Mouse (Mus musculus): ENCODE data around the gene Pabpc1l. TPM values are rescaled to one million over a fixed set of nuclear protein-coding genes. Genes with fewer than 3 reads are reported as not detected.

Gene Pabpc1l
- total and polyA plus RNA-seq, 3 experiments = 0.47 to 0.96 (median 0.76) TPM

- Histone ChIP-seq H3K4me3 (replicated peaks in 1 of 3; ENCODE audit: low read depth in 2 of 3, low read length in 2 of 3, poor library complexity in 1 of 3) (no peak overlapping the region), H3K9ac (ENCODE audit: insufficient read depth, low read depth) (no peak overlapping the region), H3K4me2 (ENCODE audit: insufficient read depth, low read depth, poor library complexity, severe bottlenecking) (no peak overlapping the region), H3K36me3 (replicated peaks in 1 of 2; ENCODE audit: control insufficient read depth in 1 of 2, insufficient read depth in 1 of 2, low read length in 1 of 2) (peaks cover 5 to 69% of the 10 kb centered on the region in 2 experiments), H3K27me3 (replicated peaks) (no peaks in the 10 kb centered on the region), H3K9me3 (replicated peaks; ENCODE audit: low read length) (peaks cover 3% of the 10 kb centered on the region), H3K79me2 (replicated peaks; ENCODE audit: control insufficient read depth, extremely low read depth, insufficient read depth, poor library complexity, severe bottlenecking) (peaks cover 89% of the 10 kb centered on the region), H3K4me1 (ENCODE audit: control insufficient read depth in 1 of 2, insufficient read depth in 2 of 2) (peaks cover 0 to 50% of the 10 kb centered on the region in 2 experiments; a peak in 2 of 4 replicates), H3K27ac (ENCODE audit: insufficient read depth, low read depth) (no peak overlapping the region)
- in situ Hi-C loops (cut with MboI; ENCODE audit: low pct_ligation_motif_present, low pct_unique_long_range_greater_than_20kb, low sequenced_read_pairs) (no loop called here), dilution Hi-C loops (cut with MboI; ENCODE audit: extremely low pct_ligation_motif_present, extremely low pct_unique_long_range_greater_than_20kb, low sequenced_read_pairs) (no loop called here)
- DNase-seq (ENCODE audit: extremely low read depth) = no peak
- TF ChIP-seq ZMIZ1 (IDR thresholded peaks at IDR 0.05; ENCODE audit: low read depth, low read length) (no peak), ZC3H11A (IDR thresholded peaks at IDR 0.05; ENCODE audit: low read depth, low read length) (no peak), CTCF (conservative IDR thresholded peaks at IDR 0.05 in 1 of 2, IDR thresholded peaks at IDR 0.05 in 1 of 2; ENCODE audit: low read depth in 2 of 2, low read length in 2 of 2) (no peak), SMC3 (IDR thresholded peaks at IDR 0.05; ENCODE audit: low read depth, low read length) (no peak)
These were observed 20.7 kb upstream of the Pabpc1l start for GRCm38 (mm10) chr2:164004503-164004902.

GRCm38 (mm10) chr2:164006932-164007331 is 18.3 kb upstream of the Pabpc1l start:
- in situ Hi-C loops (cut with MboI; ENCODE audit: low pct_ligation_motif_present, low pct_unique_long_range_greater_than_20kb, low sequenced_read_pairs) (no loop called here), dilution Hi-C loops (cut with MboI; ENCODE audit: extremely low pct_ligation_motif_present, extremely low pct_unique_long_range_greater_than_20kb, low sequenced_read_pairs) (no loop called here)
- no peak overlapping the region for H3K4me2 ChIP-seq (ENCODE audit: insufficient read depth, low read depth, poor library complexity, severe bottlenecking)
- H3K9me3 ChIP-seq (replicated peaks; ENCODE audit: low read length) = peaks cover 3% of the 10 kb centered on the region
- TF ChIP-seq MYC (IDR thresholded peaks at IDR 0.05; ENCODE audit: low read depth, low read length) (no peak), SIN3A (IDR thresholded peaks at IDR 0.05; ENCODE audit: low read length) (no peak), CHD1 (IDR thresholded peaks at IDR 0.05; ENCODE audit: low read depth, low read length) (no peak), ZNF384 (IDR thresholded peaks at IDR 0.05; ENCODE audit: low read depth, low read length) (no peak), JUND (conservative IDR thresholded peaks at IDR 0.05; ENCODE audit: low read depth, low read length) (no peak), CHD2 (IDR thresholded peaks at IDR 0.05; ENCODE audit: low read length) (no peak), SMC3 (IDR thresholded peaks at IDR 0.05; ENCODE audit: low read depth, low read length) (no peak), USF1 (IDR thresholded peaks at IDR 0.05; ENCODE audit: low read depth, low read length) (no peak), CTCF (conservative IDR thresholded peaks at IDR 0.05 in 1 of 2, IDR thresholded peaks at IDR 0.05 in 1 of 2; ENCODE audit: low read depth in 2 of 2, low read length in 2 of 2) (no peak)
- no peak overlapping the region for H3K27ac ChIP-seq (ENCODE audit: insufficient read depth, low read depth)
- H3K79me2 ChIP-seq (replicated peaks; ENCODE audit: control insufficient read depth, extremely low read depth, insufficient read depth, poor library complexity, severe bottlenecking) = peaks cover 86% of the 10 kb centered on the region
- H3K4me3 ChIP-seq (replicated peaks in 1 of 3; ENCODE audit: low read depth in 2 of 3, low read length in 2 of 3, poor library complexity in 1 of 3) = no peak overlapping the region
- no peak overlapping the region for H3K9ac ChIP-seq (ENCODE audit: insufficient read depth, low read depth)
- peaks cover 10 to 46% of the 10 kb centered on the region in 2 experiments for H3K4me1 ChIP-seq (ENCODE audit: control insufficient read depth in 1 of 2, insufficient read depth in 2 of 2)
- DNase-seq (ENCODE audit: extremely low read depth) = peak; percentile 32
- peaks cover 8 to 73% of the 10 kb centered on the region in 2 experiments for H3K36me3 ChIP-seq (replicated peaks in 1 of 2; ENCODE audit: control insufficient read depth in 1 of 2, insufficient read depth in 1 of 2, low read length in 1 of 2)
- H3K27me3 ChIP-seq (replicated peaks) = no peaks in the 10 kb centered on the region

GRCm38 (mm10) chr2:164007547-164007946 is 17.7 kb upstream of the Pabpc1l start:
- dilution Hi-C loops (cut with MboI; ENCODE audit: extremely low pct_ligation_motif_present, extremely low pct_unique_long_range_greater_than_20kb, low sequenced_read_pairs) (no loop called here), in situ Hi-C loops (cut with MboI; ENCODE audit: low pct_ligation_motif_present, low pct_unique_long_range_greater_than_20kb, low sequenced_read_pairs) (no loop called here)
- H3K27ac ChIP-seq (ENCODE audit: insufficient read depth, low read depth) = no peak overlapping the region
- H3K4me1 ChIP-seq (ENCODE audit: control insufficient read depth in 1 of 2, insufficient read depth in 2 of 2) = peaks cover 10 to 46% of the 10 kb centered on the region in 2 experiments
- peaks cover 13 to 73% of the 10 kb centered on the region in 2 experiments for H3K36me3 ChIP-seq (replicated peaks in 1 of 2; ENCODE audit: control insufficient read depth in 1 of 2, insufficient read depth in 1 of 2, low read length in 1 of 2)
- TF ChIP-seq NELFE (IDR thresholded peaks at IDR 0.05; ENCODE audit: low read depth, low read length) (no peak), UBTF (IDR thresholded peaks at IDR 0.05; ENCODE audit: low read depth, low read length) (no peak), SMC3 (IDR thresholded peaks at IDR 0.05; ENCODE audit: low read depth, low read length) (no peak), IRF4 (IDR thresholded peaks at IDR 0.05; ENCODE audit: low read depth, low read length) (no peak), JUN (IDR thresholded peaks at IDR 0.05; ENCODE audit: insufficient read depth, low read depth, low read length) (no peak), CHD1 (IDR thresholded peaks at IDR 0.05; ENCODE audit: low read depth, low read length) (no peak), BHLHE40 (IDR thresholded peaks at IDR 0.05; ENCODE audit: low read depth, low read length) (no peak), MYC (IDR thresholded peaks at IDR 0.05; ENCODE audit: low read depth, low read length) (no peak), MEF2A (IDR thresholded peaks at IDR 0.05; ENCODE audit: borderline replicate concordance, low read depth, low read length) (no peak), TBP (conservative IDR thresholded peaks at IDR 0.05; ENCODE audit: low read depth, low read length) (no peak), CHD2 (IDR thresholded peaks at IDR 0.05; ENCODE audit: low read length) (no peak), MAFK (IDR thresholded peaks at IDR 0.05; ENCODE audit: insufficient replicate concordance, low read length) (no peak), ZMIZ1 (IDR thresholded peaks at IDR 0.05; ENCODE audit: low read depth, low read length) (no peak), JUND (conservative IDR thresholded peaks at IDR 0.05; ENCODE audit: low read depth, low read length) (no peak), TCF12 (IDR thresholded peaks at IDR 0.05; ENCODE audit: low read depth, low read length) (no peak), POLR2A (IDR thresholded peaks at IDR 0.05; ENCODE audit: low read depth, low read length) (no peak), ZKSCAN1 (IDR thresholded peaks at IDR 0.05; ENCODE audit: borderline replicate concordance, low read depth, low read length) (no peak), RAD21 (IDR thresholded peaks at IDR 0.05; ENCODE audit: low read depth, low read length) (no peak)
- H3K9ac ChIP-seq (ENCODE audit: insufficient read depth, low read depth) = no peak overlapping the region
- peaks cover 3% of the 10 kb centered on the region for H3K9me3 ChIP-seq (replicated peaks; ENCODE audit: low read length)
- no peak overlapping the region for H3K4me2 ChIP-seq (ENCODE audit: insufficient read depth, low read depth, poor library complexity, severe bottlenecking)
- no peak overlapping the region for H3K4me3 ChIP-seq (replicated peaks in 1 of 3; ENCODE audit: low read depth in 2 of 3, low read length in 2 of 3, poor library complexity in 1 of 3)
- H3K79me2 ChIP-seq (replicated peaks; ENCODE audit: control insufficient read depth, extremely low read depth, insufficient read depth, poor library complexity, severe bottlenecking) = peaks cover 80% of the 10 kb centered on the region
- DNase-seq (ENCODE audit: extremely low read depth) = no peak
- H3K27me3 ChIP-seq (replicated peaks) = no peaks in the 10 kb centered on the region

All from CH12.LX (cell line).